Mouse (Mus musculus): ENCODE measurements around the gene Vsig1.

Vsig1 gene

DNA sequence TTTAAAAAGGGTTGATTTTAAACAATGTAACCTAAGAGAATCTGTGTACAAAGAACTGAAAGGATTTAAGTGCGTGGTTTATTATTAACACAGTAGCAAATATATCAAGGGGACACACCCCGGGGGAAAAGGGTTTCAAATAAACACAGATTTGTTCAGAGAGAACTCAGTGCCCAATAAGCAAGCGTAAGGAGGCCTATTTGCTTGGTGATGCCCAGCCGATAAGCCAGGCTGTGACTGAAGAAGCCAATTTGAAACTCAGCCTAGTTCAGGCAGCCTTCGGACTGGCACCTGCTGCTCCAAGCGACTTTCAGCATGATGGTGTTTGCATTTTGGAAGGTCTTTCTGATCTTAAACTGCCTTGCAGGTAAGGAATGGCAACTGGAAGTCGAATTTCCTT is at the start of gene Vsig1:
TSS of gene Vsig1 (plus strand) at position 249 of the 400 bp plus-strand sequence.
- no peak for DNase-seq (ENCODE audit: low spot score in 2 of 2)

GRCm38 (mm10) chrX:140862760-140863159 is 44.6 kb upstream of the Vsig1 start:
- no peak for DNase-seq (ENCODE audit: low spot score in 2 of 2)

GRCm38 (mm10) chrX:140863431-140863830 is 44.0 kb upstream of the Vsig1 start:
- DNase-seq (ENCODE audit: low spot score in 2 of 2), result no peak

DNA sequence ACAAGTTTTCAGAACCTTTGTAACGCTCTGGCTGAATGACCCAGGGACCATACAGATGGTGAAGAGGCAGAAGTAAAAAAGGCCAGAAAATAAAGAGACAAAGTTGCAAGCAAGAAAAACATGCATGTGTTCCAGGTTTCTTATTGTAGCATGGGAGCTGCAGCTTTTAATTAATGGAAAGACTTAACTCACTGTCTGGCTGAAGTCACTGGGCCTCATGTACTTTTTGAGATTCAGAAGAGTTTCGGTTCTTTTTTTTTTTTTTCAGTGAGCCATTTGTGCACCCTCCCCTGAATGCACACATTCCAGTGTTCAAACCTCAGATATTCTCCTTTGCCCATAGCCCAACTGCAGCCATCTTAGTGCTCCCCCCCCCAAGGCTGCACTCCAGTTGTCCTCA is 20.2 kb upstream of the Vsig1 start:
- DNase-seq (ENCODE audit: low spot score in 2 of 2), result no peak

- no peak for DNase-seq (ENCODE audit: low spot score in 2 of 2)
Observed at GRCm38 (mm10) chrX:140891796-140892195, 15.6 kb upstream of the Vsig1 start.

DNA sequence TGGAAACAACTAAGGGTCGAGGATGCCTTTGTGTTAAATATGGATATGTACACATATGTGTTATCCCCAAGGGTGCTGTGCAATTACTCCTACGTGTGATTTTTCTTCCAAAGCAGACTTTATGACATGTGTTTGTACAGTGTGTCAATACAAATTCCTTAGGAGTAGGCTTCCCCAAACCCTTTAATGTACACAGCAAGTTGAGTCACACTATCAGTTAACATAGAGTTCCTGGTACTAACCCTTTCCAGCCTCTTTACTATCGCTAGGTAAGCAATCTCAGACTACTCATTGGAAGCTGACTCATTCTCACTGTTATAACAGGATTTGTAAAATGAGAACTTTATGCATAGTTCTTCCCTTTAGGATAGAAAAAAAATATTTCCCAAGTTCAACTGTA is 3.9 kb upstream of the Vsig1 start:
- no peak for DNase-seq (ENCODE audit: low spot score in 2 of 2)

GRCm38 (mm10) chrX:140921321-140921720 is 13.9 kb downstream of the Vsig1 start:
- no peak for DNase-seq (ENCODE audit: low spot score in 2 of 2)

DNA sequence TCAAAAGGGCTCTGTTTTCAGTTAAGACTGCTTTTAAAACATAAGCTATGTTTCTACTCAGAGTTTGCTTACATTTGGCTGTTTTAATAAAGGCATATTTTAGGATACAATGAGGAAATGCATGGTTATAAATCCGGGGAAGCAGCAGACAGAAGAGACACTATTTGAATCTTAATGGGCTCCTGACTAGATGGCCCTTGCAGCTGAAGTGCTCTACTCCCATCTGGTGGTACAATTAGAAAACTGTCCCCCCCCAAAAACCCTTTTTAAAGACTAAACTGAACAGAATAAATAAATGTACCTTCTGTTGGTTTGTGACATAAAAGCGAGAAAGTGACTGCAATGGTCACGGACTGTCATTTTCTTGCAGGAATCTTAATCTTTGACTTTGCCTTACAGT is 24.7 kb downstream of the Vsig1 start:
- DNase-seq (ENCODE audit: low spot score in 2 of 2), result no peak

GRCm38 (mm10) chrX:140933263-140933662 is 25.9 kb downstream of the Vsig1 start:
- no peak for DNase-seq (ENCODE audit: low spot score in 2 of 2)

GRCm38 (mm10) chrX:140936271-140936670 is 28.9 kb downstream of the Vsig1 start:
- no peak for DNase-seq (ENCODE audit: low spot score in 2 of 2)

GRCm38 (mm10) chrX:140953618-140954017 is 46.2 kb downstream of the Vsig1 start:
- no peak for DNase-seq (ENCODE audit: low spot score in 2 of 2)

DNA sequence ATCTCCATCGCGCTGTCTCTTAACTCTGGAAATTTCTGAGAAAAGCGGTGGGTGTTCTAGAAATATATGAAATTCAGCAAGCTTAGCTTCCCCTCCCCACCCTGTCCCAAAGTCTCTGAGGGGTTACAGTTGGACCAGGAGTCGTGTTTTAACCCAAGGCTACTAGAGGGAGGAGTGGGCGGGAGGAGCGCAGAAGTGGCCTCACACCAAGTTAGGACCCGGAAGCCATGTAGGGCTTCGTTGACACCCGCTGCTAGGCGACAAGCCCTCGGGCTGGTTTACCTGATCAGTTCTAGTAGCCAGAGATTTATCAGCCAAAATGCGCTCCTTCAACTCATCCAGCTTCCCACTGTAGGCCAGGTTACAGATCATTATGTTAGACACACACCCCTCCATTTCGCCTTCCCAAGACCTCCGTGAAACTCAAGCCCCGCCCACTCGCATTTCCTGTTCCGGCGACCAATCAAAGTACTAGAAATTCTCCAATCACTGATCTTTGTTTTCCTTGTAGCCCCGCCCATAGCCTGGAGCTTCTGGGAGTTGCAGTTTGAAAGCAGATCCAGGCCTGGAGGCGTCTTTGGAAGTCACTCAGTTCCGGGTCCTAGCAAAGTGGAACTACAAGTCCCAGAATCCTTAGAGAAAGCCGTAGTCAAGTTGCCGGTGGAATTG is 49.0 kb downstream of the Vsig1 start, which contains the start of the genes Psmd10 and Atg4a:
TSS of gene Psmd10 (minus strand) at position 457 of the 669 bp plus-strand sequence.
TSS of gene Atg4a (plus strand) at position 636 of the 669 bp plus-strand sequence.
- DNase-seq (ENCODE audit: low spot score in 2 of 2), result peak; percentile 62 to 85

DNA sequence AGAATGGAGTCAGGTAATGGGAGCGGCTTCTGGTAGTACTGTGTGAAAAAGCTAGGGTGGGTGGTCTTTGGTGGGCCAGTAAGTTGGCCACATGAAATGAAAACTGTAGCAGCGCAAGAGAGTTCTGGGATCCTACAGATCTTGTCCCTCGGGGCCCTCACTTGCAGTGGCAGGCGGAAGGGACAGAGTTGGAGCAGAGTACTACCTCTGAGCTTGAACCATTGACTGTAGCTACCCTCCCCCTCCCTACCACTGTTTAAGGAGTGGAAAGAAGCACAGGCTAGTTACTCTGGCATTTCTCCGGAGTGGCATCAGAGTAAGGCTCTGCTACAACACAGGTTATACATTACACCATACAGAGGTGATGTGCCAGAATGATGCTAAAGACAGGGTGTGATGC is 49.6 kb downstream of the Vsig1 start:
- DNase-seq (ENCODE audit: low spot score in 2 of 2), result peak in 1 of 2 experiments; percentile 23

- DNase-seq (ENCODE audit: low spot score in 2 of 2), result no peak
Observed at GRCm38 (mm10) chrX:140978943-140979342, 71.5 kb downstream of the Vsig1 start.

DNA sequence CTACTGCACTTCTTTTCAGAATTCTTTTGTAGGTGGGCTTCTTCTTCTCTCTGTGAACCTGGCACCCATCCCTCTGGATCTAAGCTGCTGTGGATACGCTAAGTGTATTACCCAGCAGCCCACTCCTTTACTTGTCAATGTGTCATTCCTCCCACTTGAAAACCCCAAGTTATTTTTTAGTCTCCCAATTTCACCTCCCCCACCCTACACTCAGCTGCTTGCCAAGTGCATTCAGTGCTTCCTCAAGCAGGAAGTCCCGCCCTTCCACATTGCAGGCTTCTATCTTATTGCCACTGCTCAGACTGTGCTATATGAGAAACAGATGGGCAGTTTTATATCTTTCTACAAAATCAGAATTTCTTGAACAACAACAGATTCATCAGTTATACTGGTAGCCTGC is 72.1 kb downstream of the Vsig1 start:
- DNase-seq (ENCODE audit: low spot score in 2 of 2), result no peak

- no peak for DNase-seq (ENCODE audit: low spot score in 2 of 2)
Observed at GRCm38 (mm10) chrX:140980163-140980562, 72.8 kb downstream of the Vsig1 start.

- no peak for DNase-seq (ENCODE audit: low spot score in 2 of 2)
Observed at GRCm38 (mm10) chrX:140983206-140983960, 76.0 kb downstream of the Vsig1 start.

DNA sequence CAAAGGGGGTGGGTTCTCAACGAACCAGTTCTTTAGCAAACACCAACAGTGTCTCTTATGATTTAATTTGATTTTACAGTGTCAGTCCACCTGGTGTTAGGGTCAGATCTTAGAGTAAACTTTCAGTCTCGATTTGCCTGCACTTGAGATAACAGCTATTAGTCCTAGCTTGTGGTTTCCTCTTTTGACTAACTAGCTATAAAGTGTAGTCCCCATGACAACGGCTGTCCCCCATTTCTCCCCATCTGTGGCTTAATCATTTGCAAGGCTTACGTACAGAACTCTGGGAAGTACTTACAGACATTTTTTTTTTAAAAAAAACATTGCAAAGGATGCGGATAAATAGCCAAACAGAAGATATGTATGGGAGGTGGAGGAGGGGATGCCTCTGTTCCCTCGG is 77.4 kb downstream of the Vsig1 start:
- no peak for DNase-seq (ENCODE audit: low spot score in 2 of 2)

GRCm38 (mm10) chrX:140985256-140985655 is 77.8 kb downstream of the Vsig1 start:
- DNase-seq (ENCODE audit: low spot score in 2 of 2), result no peak

All from urinary bladder, adult 18-20 months (tissue).